Mouse (Mus musculus) neural tube, embryonic 14.5 days (tissue): Measurements from ENCODE around the gene Pou6f2. TPM values are rescaled to one million over a fixed set of nuclear protein-coding genes. Genes with fewer than 3 reads are reported as not detected.

Experiments used
- ATAC-seq: fragments of 200-750 bp; cut with Nextera tagmentation; 2 replicates; pipeline ENCODE4 v1.8.0; 2017; ENCODE audit warnings: low read depth, mild to moderate bottlenecking, moderate TSS enrichment, moderate library complexity
- H3K27ac ChIP-seq: fragments of 300-500 bp; sonication (generic); 2 replicates; pipeline ENCODE4 v1.5.1; 2014; ENCODE audit warnings: low read depth, mild to moderate bottlenecking, control low read depth, low read length, moderate library complexity, mixed read lengths
- H3K27me3 ChIP-seq: fragments of 300-500 bp; sonication (generic); 2 replicates; pipeline ENCODE4 v1.6.1; 2014; ENCODE audit warnings: low read length; ENCODE audit not compliant: control insufficient read depth, insufficient read depth
- H3K36me3 ChIP-seq: fragments of 300-500 bp; sonication (generic); 2 replicates; pipeline ENCODE4 v1.6.1; 2014; ENCODE audit warnings: low read length, mixed read lengths; ENCODE audit not compliant: control insufficient read depth, insufficient read depth
- H3K4me1 ChIP-seq: fragments of 300-500 bp; sonication (generic); 2 replicates; pipeline ENCODE4 v1.6.1; 2014; ENCODE audit warnings: low read length; ENCODE audit not compliant: control insufficient read depth, insufficient read depth
- H3K4me2 ChIP-seq: fragments of 300-500 bp; sonication (generic); 2 replicates; pipeline ENCODE4 v1.6.1; 2014; ENCODE audit warnings: mild to moderate bottlenecking, low read depth, low read length, control low read depth
- H3K4me3 ChIP-seq: fragments of 300-500 bp; sonication (generic); 2 replicates; pipeline ENCODE4 v1.5.1; 2014; ENCODE audit warnings: low read depth, low read length, control low read depth, mixed read lengths
- H3K9ac ChIP-seq: fragments of 300-500 bp; sonication (generic); replicated peaks from 2 replicates; pipeline ENCODE4 v1.6.1; 2014; ENCODE audit warnings: low read depth, mild to moderate bottlenecking, control low read depth, low read length, mixed read lengths
- H3K9me3 ChIP-seq: fragments of 300-500 bp; sonication (generic); 2 replicates; pipeline ENCODE4 v1.6.1; 2016; ENCODE audit warnings: low read length; ENCODE audit not compliant: control insufficient read depth
- WGBS: fragments of 180-500 bp; shearing (Covaris S2); extraction: QIAGEN DNeasy Blood & Tissue Kit; methylation state at CpG from one replicate; pipeline ENCODE4 v1.1.7; 2014; 5-methylcytosine and 5-hydroxymethylcytosine counted together
- polyA plus RNA-seq: library from polyadenylated mRNA; unstranded; fragments of >200 nt; fragmentation: Nextera tagmentation; extraction: Ambion mirVana; gene quantifications from 2 replicates; pipeline ENCODE4 v1.2.1, GENCODE M21; 2014

Pou6f2 gene
- 11.2 and 13.8 TPM in 2 replicates for polyA plus RNA-seq

DNA sequence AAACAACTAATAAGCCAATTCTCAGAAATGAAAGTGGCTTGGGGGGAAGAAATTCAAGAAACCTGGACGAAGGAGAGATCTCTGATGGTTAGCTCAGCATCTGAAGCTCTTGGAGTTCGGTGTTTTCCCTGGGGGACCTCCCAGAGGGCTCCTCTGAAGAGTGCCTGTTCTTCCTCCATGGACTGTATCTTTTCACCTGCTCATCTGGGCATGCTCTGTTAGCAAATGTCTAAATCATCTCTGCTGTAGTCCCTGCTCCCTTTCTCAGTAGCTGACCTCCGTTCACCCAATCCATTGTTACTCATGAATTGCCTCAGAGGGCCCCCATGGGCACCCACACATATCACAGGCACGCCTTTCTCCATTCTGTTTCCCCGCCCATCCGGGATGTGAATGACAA is at the start of gene Pou6f2:
TSS of gene Pou6f2 (minus strand) at position 101 of the 400 bp plus-strand sequence.
- H3K9me3 ChIP-seq: no peaks in the 10 kb centered on the region
- no peaks in the 10 kb centered on the region for H3K36me3 ChIP-seq
- ATAC-seq: no peak
- no peak within 1 kb of the TSS for H3K9ac ChIP-seq
- 82% methylated on average over 6 of the region's 6 CpGs for WGBS
- H3K27ac ChIP-seq: no peak within 1 kb of the TSS
- H3K4me1 ChIP-seq: no peaks in the 10 kb centered on the region
- H3K27me3 ChIP-seq: no peaks in the 10 kb centered on the region
- H3K4me3 ChIP-seq: no peak within 1 kb of the TSS
- H3K4me2 ChIP-seq: no peak within 1 kb of the TSS

DNA sequence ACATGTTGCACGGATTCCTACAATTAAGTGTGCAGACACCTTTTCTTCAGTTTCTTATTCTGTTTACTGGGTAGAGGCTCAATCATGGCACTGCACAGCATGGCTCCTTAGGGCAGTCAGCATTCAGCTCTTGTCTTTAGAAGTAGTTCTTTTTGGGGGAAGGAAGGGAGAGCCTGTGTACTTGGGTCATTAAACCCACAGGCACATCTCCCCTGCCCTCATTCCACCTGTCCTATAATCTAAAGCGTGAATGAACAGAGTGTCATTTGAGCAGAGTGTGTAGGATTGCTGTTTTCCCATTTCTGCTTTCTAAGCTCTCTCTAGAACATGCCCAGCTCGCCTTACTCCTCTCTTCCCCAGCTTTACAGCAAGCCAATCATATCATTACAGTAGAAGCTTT is 42.4 kb upstream of the Pou6f2 start:
- H3K4me1 ChIP-seq: no peaks in the 10 kb centered on the region
- WGBS: 63% methylated on average over 3 of the region's 3 CpGs
- H3K9me3 ChIP-seq: no peaks in the 10 kb centered on the region
- ATAC-seq: no peak
- no peak overlapping the region for H3K4me2 ChIP-seq
- no peak overlapping the region for H3K4me3 ChIP-seq
- H3K9ac ChIP-seq: no peak overlapping the region
- H3K36me3 ChIP-seq: no peaks in the 10 kb centered on the region
- no peak overlapping the region for H3K27ac ChIP-seq
- H3K27me3 ChIP-seq: no peaks in the 10 kb centered on the region

DNA sequence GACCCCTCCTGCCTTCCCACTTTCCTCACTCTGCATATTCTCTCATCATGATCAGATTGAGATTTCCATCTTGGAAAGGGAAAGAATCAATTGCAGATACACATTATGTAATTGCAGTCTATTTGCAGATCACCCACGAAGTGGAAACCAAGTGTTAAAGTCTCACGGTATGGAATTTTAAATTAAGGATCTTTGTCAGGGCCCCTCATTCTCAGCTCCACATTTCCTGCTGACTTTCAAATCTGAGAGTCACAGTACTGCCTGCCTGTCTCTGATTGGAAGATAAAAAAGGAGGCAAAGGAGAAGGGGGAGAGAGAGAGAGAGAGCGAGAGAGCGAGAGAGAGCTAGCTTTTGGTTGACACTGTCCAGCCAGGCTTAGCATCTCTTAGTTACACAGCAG is 9.8 kb downstream of the Pou6f2 start:
- no peak overlapping the region for H3K4me2 ChIP-seq
- no peaks in the 10 kb centered on the region for H3K27me3 ChIP-seq
- 83% methylated on average over 4 of the region's 4 CpGs for WGBS
- H3K36me3 ChIP-seq: no peaks in the 10 kb centered on the region
- H3K27ac ChIP-seq: no peak overlapping the region
- no peak for ATAC-seq
- H3K4me3 ChIP-seq: no peak overlapping the region
- no peak overlapping the region for H3K9ac ChIP-seq
- no peaks in the 10 kb centered on the region for H3K9me3 ChIP-seq
- no peaks in the 10 kb centered on the region for H3K4me1 ChIP-seq

DNA sequence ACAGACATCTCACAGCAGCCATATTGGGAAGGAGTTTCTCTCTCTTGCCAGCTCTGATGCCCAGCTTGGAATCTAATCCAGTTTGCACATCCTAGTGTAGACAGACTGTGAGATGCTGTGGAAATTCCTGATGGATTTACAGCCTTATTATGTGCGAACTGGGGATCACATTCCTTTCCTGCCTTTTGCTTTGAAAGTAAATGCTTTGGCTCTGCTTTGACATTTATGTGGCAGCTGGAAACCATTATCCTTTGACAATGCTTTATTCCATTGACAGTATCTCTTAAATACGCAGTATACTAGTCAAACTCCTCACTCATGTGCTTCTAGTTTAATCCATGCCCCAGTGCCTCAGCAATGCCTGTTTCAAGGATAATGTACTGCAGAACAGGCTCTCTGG is 34.1 kb downstream of the Pou6f2 start:
- no peaks in the 10 kb centered on the region for H3K36me3 ChIP-seq

DNA sequence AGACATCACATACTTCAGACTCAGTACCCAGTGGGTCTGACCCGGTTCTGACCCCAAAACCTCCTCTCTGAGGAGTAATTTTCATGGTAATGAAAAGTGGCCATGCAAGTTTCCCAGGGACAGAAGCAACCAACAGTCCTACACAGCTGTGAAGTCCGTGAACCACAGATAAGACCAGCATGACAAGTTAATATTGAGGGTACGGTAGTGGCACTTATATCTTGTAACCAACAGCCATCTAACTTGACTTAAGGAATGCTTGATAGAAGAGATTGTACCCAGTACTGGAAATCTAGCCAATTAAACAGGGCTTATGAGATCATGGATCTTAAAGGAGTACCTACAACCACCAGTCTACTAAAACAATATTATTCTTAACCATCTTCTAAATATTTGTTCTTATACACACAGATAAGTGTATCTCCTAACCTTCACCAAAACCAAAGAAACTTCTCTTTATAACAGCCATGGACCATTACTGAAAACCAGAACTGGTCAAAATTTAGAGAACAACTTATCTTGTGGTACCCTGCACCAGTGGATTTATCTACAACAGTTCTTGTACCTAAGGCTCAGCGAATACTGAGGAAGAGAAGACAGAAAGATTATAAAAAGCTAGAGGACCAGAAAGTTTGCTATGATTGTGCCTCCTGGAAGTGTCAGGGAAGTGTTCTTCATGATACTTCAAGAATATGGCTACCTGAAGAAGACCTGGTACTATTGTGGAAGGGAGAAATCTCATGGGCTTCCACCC is 52.7 kb downstream of the Pou6f2 start:
- H3K4me3 ChIP-seq: no peak overlapping the region

More for the DNA sequence above, 34.1 kb downstream of the Pou6f2 start:
- Histone ChIP-seq H3K9me3 (no peaks in the 10 kb centered on the region), H3K9ac (no peak overlapping the region), H3K4me3 (no peak overlapping the region), H3K4me2 (no peak overlapping the region), H3K27me3 (no peaks in the 10 kb centered on the region), H3K4me1 (no peaks in the 10 kb centered on the region; the same call in 1 of the 2 replicates), H3K27ac (no peak overlapping the region)
- no peak for ATAC-seq
- 27% methylated on average over 2 of the region's 2 CpGs for WGBS

DNA sequence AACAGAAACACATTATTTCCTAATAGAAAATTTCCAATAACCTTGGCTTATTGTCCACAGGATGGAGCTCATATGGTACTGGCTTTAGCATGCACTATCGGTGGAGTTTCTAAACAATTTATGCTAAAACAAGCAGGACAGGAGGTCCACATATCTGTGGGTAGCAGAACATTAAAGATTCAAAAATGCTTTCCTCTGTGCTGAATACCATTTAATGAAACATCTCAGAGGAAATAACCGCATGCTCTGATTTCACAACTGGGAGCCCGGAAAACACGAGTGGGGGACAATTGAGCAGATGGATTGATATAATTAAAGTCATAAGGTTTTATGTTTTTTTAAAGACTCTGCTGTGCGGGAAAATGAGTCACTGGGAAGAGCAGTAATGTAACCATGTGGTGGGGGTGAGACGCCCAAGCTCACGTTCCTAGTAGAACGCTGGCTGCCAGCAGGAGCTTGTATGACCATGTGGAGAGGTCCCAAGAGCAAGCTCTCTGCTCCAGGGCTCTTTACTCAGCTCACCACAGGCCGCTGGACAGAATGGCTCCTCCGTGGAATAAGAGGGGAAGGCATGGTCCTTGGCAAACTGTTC is 58.5 kb downstream of the Pou6f2 start:
- H3K36me3 ChIP-seq: no peaks in the 10 kb centered on the region
- WGBS: 44% methylated on average over 10 of the region's 10 CpGs
- no peak overlapping the region for H3K27ac ChIP-seq
- ATAC-seq: peak; percentile 79
- H3K9ac ChIP-seq: no peak overlapping the region
- H3K4me2 ChIP-seq: no peak overlapping the region
- H3K27me3 ChIP-seq: no peaks in the 10 kb centered on the region
- no peak overlapping the region for H3K4me3 ChIP-seq
- H3K4me1 ChIP-seq: no peaks in the 10 kb centered on the region
- H3K9me3 ChIP-seq: no peaks in the 10 kb centered on the region

More for the DNA sequence above, 52.7 kb downstream of the Pou6f2 start:
- H3K27me3 ChIP-seq: no peaks in the 10 kb centered on the region
- H3K36me3 ChIP-seq: no peaks in the 10 kb centered on the region
- H3K9ac ChIP-seq: no peak overlapping the region
- WGBS: 78% methylated on average over 4 of the region's 4 CpGs
- H3K4me2 ChIP-seq: no peak overlapping the region
- H3K27ac ChIP-seq: no peak overlapping the region
- no peak for ATAC-seq
- H3K4me1 ChIP-seq: no peaks in the 10 kb centered on the region
- H3K9me3 ChIP-seq: no peaks in the 10 kb centered on the region

DNA sequence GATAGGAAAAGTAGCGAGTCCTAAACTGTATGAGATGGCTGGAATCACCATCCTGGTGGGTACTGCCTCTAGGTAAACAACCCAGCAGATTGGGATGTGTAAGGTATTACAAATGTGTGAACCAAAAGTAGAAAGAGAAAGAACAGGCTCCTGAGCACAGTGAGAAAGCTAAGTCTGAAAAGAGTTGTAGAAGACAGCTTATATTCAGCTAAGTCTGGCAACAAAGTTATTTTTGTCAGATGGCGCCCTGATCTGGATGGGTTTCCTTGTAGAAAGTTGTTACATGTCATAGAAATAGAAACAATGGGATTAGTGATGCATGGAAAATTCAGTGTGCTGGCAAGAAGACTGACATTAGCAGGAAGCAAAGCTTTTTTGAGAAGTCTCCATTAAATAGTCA is 59.5 kb downstream of the Pou6f2 start:
- Histone ChIP-seq H3K4me1 (no peaks in the 10 kb centered on the region), H3K27me3 (no peaks in the 10 kb centered on the region), H3K27ac (no peak overlapping the region), H3K9me3 (no peaks in the 10 kb centered on the region), H3K4me3 (no peak overlapping the region), H3K36me3 (no peaks in the 10 kb centered on the region), H3K9ac (no peak overlapping the region), H3K4me2 (no peak overlapping the region)
- ATAC-seq: no peak
- WGBS: 79% methylated on average over 2 of the region's 2 CpGs

DNA sequence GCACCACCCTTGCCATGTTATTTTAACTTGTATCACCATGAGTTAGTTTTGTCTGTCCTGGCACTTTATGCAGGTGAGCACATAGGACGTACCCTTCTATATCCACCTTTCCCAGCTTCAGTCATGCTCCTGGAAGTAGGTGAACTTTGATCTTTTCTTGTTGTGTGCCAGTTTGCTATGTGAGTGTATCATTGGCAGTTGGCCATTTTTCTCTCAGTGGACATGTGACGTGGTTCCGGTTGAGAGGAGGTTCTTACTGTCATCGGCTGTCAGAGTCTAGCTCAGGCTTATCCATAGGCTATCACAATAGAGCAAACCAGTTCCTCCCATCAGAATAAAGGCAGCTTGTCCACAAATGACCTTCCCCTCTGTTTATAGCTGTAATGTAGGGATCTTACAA is 63.5 kb downstream of the Pou6f2 start:
- no peaks in the 10 kb centered on the region for H3K9me3 ChIP-seq
- 87% methylated on average over 4 of the region's 4 CpGs for WGBS
- ATAC-seq: no peak
- no peak overlapping the region for H3K4me3 ChIP-seq
- H3K4me2 ChIP-seq: no peak overlapping the region
- no peak overlapping the region for H3K9ac ChIP-seq
- no peaks in the 10 kb centered on the region for H3K36me3 ChIP-seq
- H3K27ac ChIP-seq: no peak overlapping the region
- H3K27me3 ChIP-seq: no peaks in the 10 kb centered on the region
- no peaks in the 10 kb centered on the region for H3K4me1 ChIP-seq

DNA sequence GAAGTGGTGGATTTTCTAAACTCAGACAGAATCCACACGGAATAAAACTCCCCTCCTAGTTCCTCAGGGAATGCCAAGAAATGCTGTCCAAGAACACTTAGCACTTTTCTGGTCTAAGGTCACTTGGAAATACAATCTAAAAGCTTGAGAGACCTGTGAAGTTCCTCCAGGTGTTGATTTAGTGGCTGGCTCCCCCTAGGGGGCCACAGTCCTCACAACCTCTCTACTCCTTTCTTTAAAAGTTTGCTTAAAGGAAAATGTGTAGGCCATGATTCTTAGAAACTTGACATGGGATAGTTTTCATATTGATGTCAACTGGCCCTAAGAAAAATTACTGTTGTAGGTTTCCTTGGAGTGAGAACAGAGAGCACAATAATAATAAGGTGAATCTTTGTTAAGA is 64.9 kb downstream of the Pou6f2 start:
- Histone ChIP-seq H3K4me3 (no peak overlapping the region), H3K27me3 (no peaks in the 10 kb centered on the region), H3K4me2 (no peak overlapping the region), H3K9ac (no peak overlapping the region), H3K4me1 (no peaks in the 10 kb centered on the region), H3K9me3 (no peaks in the 10 kb centered on the region), H3K36me3 (no peaks in the 10 kb centered on the region), H3K27ac (no peak overlapping the region)
- WGBS: 48% methylated on average over 1 of the region's 1 CpGs
- no peak for ATAC-seq
